Mouse (Mus musculus): ENCODE results near the gene Tmem255a.

Tmem255a gene

DNA sequence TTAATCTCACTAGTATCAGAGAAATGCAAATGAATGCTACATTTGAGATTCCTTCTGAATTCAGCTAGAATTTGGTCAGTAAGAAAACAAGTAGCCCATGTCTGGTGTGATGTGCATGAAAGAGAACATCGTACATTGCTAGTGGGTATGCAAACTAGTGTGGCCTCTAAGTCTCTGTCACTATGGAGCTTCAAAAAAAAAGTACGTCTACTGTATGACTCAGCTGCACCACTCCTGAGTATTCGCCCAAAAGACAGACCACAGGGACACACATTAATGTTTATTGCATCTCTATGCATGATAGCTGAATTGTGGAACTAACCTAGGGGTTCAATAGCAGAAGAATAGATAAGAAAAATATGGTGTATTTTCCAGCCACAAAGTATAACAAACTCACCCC, 86.9 kb downstream of the Tmem255a start:
- DNase-seq, result no peak

DNA sequence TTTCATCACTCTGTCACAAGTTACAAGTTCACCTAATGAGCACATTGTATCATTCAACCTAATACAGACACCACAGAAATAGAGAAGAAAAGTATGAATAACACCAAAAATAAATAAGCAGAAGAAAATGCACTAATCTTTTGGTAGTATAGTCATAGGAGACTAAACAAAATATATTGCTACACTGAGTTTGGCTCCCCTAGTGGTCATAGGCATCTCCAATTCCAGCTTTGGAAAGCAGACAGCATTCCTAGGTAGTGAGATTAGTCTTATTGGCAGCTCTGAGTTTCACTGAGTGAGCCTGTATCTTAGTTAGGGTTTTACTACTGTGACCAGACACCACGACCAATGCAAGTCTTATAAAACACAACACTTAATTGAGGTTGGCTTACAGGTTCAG, 93.1 kb downstream of the Tmem255a start:
- DNase-seq, result no peak
